Mouse (Mus musculus) spleen, adult 2 months (tissue): ENCODE results near the gene Hba-a2.

Source experiments
- CTCF ChIP-seq: fragments of 200-500 bp; IDR thresholded peaks from 2 replicates; pipeline ENCODE4 v1.5.1; 2011; ENCODE audit warnings: mild to moderate bottlenecking, inconsistent platforms; ENCODE audit not compliant: insufficient read depth, insufficient read length, insufficient replicate concordance; ENCODE audit errors: extremely low read depth
- POLR2A ChIP-seq: fragments of 200-500 bp; IDR thresholded peaks from 2 replicates; pipeline ENCODE4 v1.6.1; 2011; ENCODE audit warnings: low read depth, low read length, inconsistent platforms

DNA sequence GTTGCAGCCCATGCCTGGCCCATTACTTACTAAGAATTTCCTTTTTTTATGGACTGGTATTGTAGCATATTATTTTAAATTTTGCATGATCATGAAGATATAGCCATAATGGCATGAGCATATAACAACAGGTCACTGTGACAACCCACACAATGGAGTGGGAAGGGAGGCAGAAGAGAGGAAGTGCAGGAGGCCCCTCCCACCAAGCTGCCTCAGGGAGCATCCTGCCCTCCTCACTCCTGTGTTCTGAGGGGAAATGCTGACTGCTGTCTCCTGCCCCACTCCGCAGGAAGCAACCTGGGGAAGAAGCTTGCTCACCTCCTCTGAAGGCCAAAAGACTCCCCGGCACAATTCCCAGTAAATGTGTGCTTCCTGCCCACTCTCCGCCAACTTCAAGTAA is 13.6 kb downstream of the Hba-a2 start:
- no peak for TF ChIP-seq POLR2A
- TF ChIP-seq CTCF = no peak
